ENCODE assay signal across 8 mouse cellular contexts in genomic region chr1:132306160-132306559, GRCm38 (mm10). TPM values are rescaled to one million over a fixed set of nuclear protein-coding genes. Genes with fewer than 3 reads are reported as not detected.
DNase-seq lines count a peak whose midpoint lies in the region; ATAC-seq lines count a peak whose summit lies in the region.

No protein-coding gene starts in this region.

- 50% methylated on average over 4 of the region's 4 CpGs for WGBS in neural tube, embryonic 15.5 days

- ATAC-seq in frontal cortex, adult (ENCODE audit: low TSS enrichment) = 0 out of 2 replicates have a peak, but pooled peaks have one; percentile 45
- no peak for ATAC-seq in neural tube, embryonic 15.5 days (ENCODE audit: low FRiP score)
- peak; percentile 71 for ATAC-seq in megakaryocyte progenitor cell, adult 5-6 weeks (replicated peaks; ENCODE audit: poor library complexity)

- peaks cover 7% of the 10 kb centered on the region; the same call in 1 of the 2 replicates for H3K4me1 ChIP-seq in neural tube, embryonic 15.5 days

- no peak for DNase-seq in frontal cortex, postnatal 10 days (ENCODE audit: low spot score in 2 of 2)
- DNase-seq in neural tube, embryonic 10.5 days (ENCODE audit: extremely low spot score, low spot score) = peak; percentile 51
- DNase-seq in adrenal gland, postnatal 14 days = peak; percentile 82
- DNase-seq in induced T-regulatory cell, adult 2 months (ENCODE audit: low read depth) = peak; percentile 45
- DNase-seq in Muller cell, postnatal 12 days (ENCODE audit: inconsistent ontology term) = no peak

- H3K27me3 ChIP-seq in neural tube, embryonic 15.5 days (replicated peaks) = peaks cover 7% of the 10 kb centered on the region; the same call in 1 of the 2 replicates

- no peak overlapping the region for H3K4me2 ChIP-seq in neural tube, embryonic 15.5 days

- no peaks in the 10 kb centered on the region for H3K36me3 ChIP-seq in neural tube, embryonic 15.5 days

- H3K9me3 ChIP-seq in neural tube, embryonic 15.5 days (replicated peaks) = no peaks in the 10 kb centered on the region

- H3K9ac ChIP-seq in neural tube, embryonic 15.5 days (replicated peaks) = no peak overlapping the region

- H3K27ac ChIP-seq in neural tube, embryonic 15.5 days (replicated peaks) = no peak overlapping the region

- no peak overlapping the region for H3K4me3 ChIP-seq in neural tube, embryonic 15.5 days (replicated peaks)

RNA-seq across cellular contexts. Expression of gene Klhdc8a, which starts 7.7 kb away (rescaled TPM):
- polyA plus RNA-seq in neural tube, embryonic 15.5 days (2015; fragmentation: Nextera tagmentation; extraction: Ambion mirVana) = 7.5 TPM in 2 replicates
- total RNA-seq in adrenal gland, postnatal 14 days (2021) = 64.1 and 71.4 TPM in 2 replicates
- not detected in 2 replicates for total RNA-seq in megakaryocyte progenitor cell, adult 5-6 weeks (2015)
- total RNA-seq in megakaryocyte progenitor cell, adult 5-6 weeks (2017) = not detected in 2 replicates

RNA-seq across cellular contexts. Expression of gene Nuak2, which starts 9.8 kb away (rescaled TPM):
- 6.6 and 7.1 TPM in 2 replicates for polyA plus RNA-seq in neural tube, embryonic 15.5 days (2015; fragmentation: Nextera tagmentation; extraction: Ambion mirVana)
- total RNA-seq in adrenal gland, postnatal 14 days (2021) = 3.7 and 5.6 TPM in 2 replicates
- total RNA-seq in megakaryocyte progenitor cell, adult 5-6 weeks (2015) = 19.8 and 26.1 TPM in 2 replicates
- total RNA-seq in megakaryocyte progenitor cell, adult 5-6 weeks (2017) = 14.5 and 20.2 TPM in 2 replicates

Comparison
In these comparisons a context has a peak if more than half of its experiments do, and no peak if none do; other contexts are left out.
1. DNase-seq: peak in neural tube, embryonic 10.5 days (single experiment), adrenal gland, postnatal 14 days (single experiment) and induced T-regulatory cell, adult 2 months (single experiment); none in frontal cortex, postnatal 10 days (0 of 2) and Muller cell, postnatal 12 days (single experiment).
2. RNA of gene Klhdc8a, which starts 7.7 kb away (total RNA-seq): 64.1 to 71.4 TPM in adrenal gland, postnatal 14 days; not detected in megakaryocyte progenitor cell, adult 5-6 weeks; every median in the first group is over 10 times any median in the second.